Mouse (Mus musculus): Measurements from ENCODE around the gene Gm5565. TPM values are rescaled to one million over a fixed set of nuclear protein-coding genes. Genes with fewer than 3 reads are reported as not detected.

The Gm5565 gene
- total RNA-seq, 2 experiments from 2014 or later, result not detected

Other genes starting within 250 kb of the Gm5565 start
- not detected in 2 replicates for gene Cyp3a25, start 150.9 kb downstream of the Gm5565 start, total RNA-seq (2014; fragmentation: Nextera tagmentation)
- gene Cyp3a25, start 150.9 kb downstream of the Gm5565 start, total RNA-seq (2017), result not detected in 2 replicates
- gene Cyp3a59, start 81.3 kb downstream of the Gm5565 start, total RNA-seq (2014; fragmentation: Nextera tagmentation), result not detected in 2 replicates
- not detected in 2 replicates for gene Cyp3a59, start 81.3 kb downstream of the Gm5565 start, total RNA-seq (2017)
- not detected in 2 replicates for gene Gm6309, start 10.2 kb upstream of the Gm5565 start, total RNA-seq (2014; fragmentation: Nextera tagmentation)
- gene Gm6309, start 10.2 kb upstream of the Gm5565 start, total RNA-seq (2017), result not detected in 2 replicates
- gene 1700001J03Rik, start 24.8 kb upstream of the Gm5565 start, total RNA-seq (2014; fragmentation: Nextera tagmentation), result not detected in 2 replicates
- gene 1700001J03Rik, start 24.8 kb upstream of the Gm5565 start, total RNA-seq (2017), result not detected in 2 replicates
- gene Rnf6, start 61.0 kb upstream of the Gm5565 start, total RNA-seq (2014; fragmentation: Nextera tagmentation), result 23.8 and 24.0 TPM in 2 replicates
- gene Rnf6, start 61.0 kb upstream of the Gm5565 start, total RNA-seq (2017), result 34.7 and 38.5 TPM in 2 replicates
- gene Cdk8, start 70.7 kb upstream of the Gm5565 start, total RNA-seq (2014; fragmentation: Nextera tagmentation), result 36.1 and 56.1 TPM in 2 replicates
- 43.8 and 49.3 TPM in 2 replicates for gene Cdk8, start 70.7 kb upstream of the Gm5565 start, total RNA-seq (2017)
- not detected in 2 replicates for gene Wasf3, start 224.4 kb upstream of the Gm5565 start, total RNA-seq (2014; fragmentation: Nextera tagmentation)
- not detected in 2 replicates for gene Wasf3, start 224.4 kb upstream of the Gm5565 start, total RNA-seq (2017)